Mouse (Mus musculus) CH12.LX (cell line): ENCODE measurements around the gene Asic2.

ENCODE experiments used
- BHLHE40 ChIP-seq: IDR thresholded peaks from 2 replicates; pipeline ENCODE4 v1.6.1; 2011; ENCODE audit warnings: mild to moderate bottlenecking, low read depth, low read length, improper control_type of control experiment
- CHD1 ChIP-seq: IDR thresholded peaks from 2 replicates; pipeline ENCODE4 v1.6.1; 2012; ENCODE audit warnings: low read depth, low read length, improper control_type of control experiment, inconsistent platforms
- CTCF ChIP-seq, 2 experiments: IDR thresholded peaks in 1 of 2; conservative IDR thresholded peaks in 1 of 2; 2 replicates each; pipeline ENCODE4 v1.5.1; 2011 to 2012; ENCODE audit warnings: low read depth in 2 of 2, low read length in 2 of 2, improper control_type of control experiment in 1 of 2, inconsistent platforms in 1 of 2, mild to moderate bottlenecking in 1 of 2, moderate library complexity in 1 of 2
- E2F4 ChIP-seq: IDR thresholded peaks from 2 replicates; pipeline ENCODE4 v1.6.1; 2011; ENCODE audit warnings: low read depth, low read length, improper control_type of control experiment; ENCODE audit not compliant: insufficient replicate concordance
- ELF1 ChIP-seq: IDR thresholded peaks from 2 replicates; pipeline ENCODE4 v1.6.1; 2014; ENCODE audit warnings: low read depth, mild to moderate bottlenecking, inconsistent platforms, low read length, improper control_type of control experiment
- EP300 ChIP-seq: IDR thresholded peaks from 2 replicates; pipeline ENCODE4 v1.6.1; 2011; ENCODE audit warnings: low read length, improper control_type of control experiment
- HCFC1 ChIP-seq: IDR thresholded peaks from 2 replicates; pipeline ENCODE4 v1.6.1; 2012; ENCODE audit warnings: low read depth, mild to moderate bottlenecking, inconsistent platforms, low read length, improper control_type of control experiment
- NELFE ChIP-seq: IDR thresholded peaks from 2 replicates; pipeline ENCODE4 v1.6.1; 2011; ENCODE audit warnings: low read depth, low read length, improper control_type of control experiment
- POLR2A ChIP-seq: IDR thresholded peaks from 2 replicates; pipeline ENCODE4 v1.6.1; 2011; ENCODE audit warnings: low read depth, mild to moderate bottlenecking, improper control_type of control experiment, low read length
- RAD21 ChIP-seq: IDR thresholded peaks from 2 replicates; pipeline ENCODE4 v1.6.1; 2011; ENCODE audit warnings: low read depth, mild to moderate bottlenecking, low read length, improper control_type of control experiment, moderate library complexity
- ZKSCAN1 ChIP-seq: IDR thresholded peaks from 2 replicates; pipeline ENCODE4 v1.6.1; 2012; ENCODE audit warnings: low read depth, inconsistent platforms, low read length, improper control_type of control experiment, borderline replicate concordance

- TF ChIP-seq POLR2A (no peak), ELF1 (no peak), HCFC1 (no peak), NELFE (no peak), CTCF (conservative IDR thresholded peaks at IDR 0.05 in 1 of 2, IDR thresholded peaks at IDR 0.05 in 1 of 2; ENCODE audit: low read depth in 2 of 2, low read length in 2 of 2) (no peak), RAD21 (no peak), CHD1 (no peak), E2F4 (no peak), ZKSCAN1 (no peak), BHLHE40 (no peak), EP300 (no peak)
Measured at GRCm38 (mm10) chr11:82015066-82015465, 46.8 kb upstream of the Asic2 start.
